Comparison of ENCODE assay signal across 7 mouse cellular contexts in the genomic region with DNA sequence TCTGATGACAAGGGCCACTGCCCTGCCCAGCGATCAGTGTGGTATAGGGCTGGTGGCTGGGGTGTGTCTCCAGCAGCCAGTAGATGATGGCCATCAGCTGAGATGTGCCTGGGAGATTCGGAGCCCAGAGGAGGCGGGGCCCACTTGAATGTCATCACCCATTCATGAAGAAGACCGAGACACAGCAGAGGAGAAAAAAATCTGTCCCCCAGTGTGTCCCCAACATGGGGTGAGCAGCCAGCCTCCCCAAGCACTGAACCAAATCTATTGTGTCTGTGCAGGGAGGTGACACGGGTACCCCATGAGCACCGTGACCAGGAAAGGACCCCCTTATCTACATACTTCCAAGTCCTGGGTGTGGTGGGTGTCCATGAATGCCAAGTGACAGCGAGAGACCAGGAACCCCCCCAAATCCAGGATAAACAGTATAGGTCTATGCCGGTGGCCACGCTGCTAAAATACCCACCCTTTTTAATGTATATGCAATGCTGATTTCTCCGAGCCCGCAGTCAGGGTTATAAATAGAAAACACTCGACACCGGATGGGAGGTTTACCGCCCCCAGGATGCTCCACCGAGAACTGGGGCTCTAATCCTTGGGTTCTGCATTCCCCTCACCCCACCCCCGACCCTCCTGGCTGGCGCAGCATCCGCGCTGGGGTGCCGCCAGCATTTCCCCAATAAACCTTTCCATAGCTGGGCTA. TPM values are rescaled to one million over a fixed set of nuclear protein-coding genes. Genes with fewer than 3 reads are reported as not detected.
DNase-seq lines count a peak whose midpoint lies in the region; ATAC-seq lines count a peak whose summit lies in the region.

No protein-coding gene starts in this region.

- DNase-seq in right cerebral cortex, adult 18-20 months, result peak; percentile 54
- no peak for DNase-seq in right cerebral cortex, postnatal 4 days
- DNase-seq in embryonic facial prominence, embryonic 11.5 days (ENCODE audit: low spot score), result no peak
- DNase-seq in induced T-regulatory cell, adult 2 months (ENCODE audit: low read depth), result peak; percentile 71
- DNase-seq in spleen, adult 18-20 months, result no peak
- DNase-seq in embryo, embryonic 10.5 days (ENCODE audit: low spot score), result no peak

- H3K27ac ChIP-seq in embryonic facial prominence, embryonic 11.5 days (replicated peaks; ENCODE audit: low read depth, low read length), result no peak overlapping the region
- H3K27ac ChIP-seq in stomach, embryonic 15.5 days, result no peak overlapping the region

- peak overlapping the region; percentile 41 for H3K9ac ChIP-seq in embryonic facial prominence, embryonic 11.5 days (replicated peaks; ENCODE audit: low read length)
- no peak overlapping the region for H3K9ac ChIP-seq in stomach, embryonic 15.5 days

- 15% methylated on average over 20 of the region's 20 CpGs for WGBS in embryonic facial prominence, embryonic 11.5 days
- 13% methylated on average over 20 of the region's 20 CpGs for WGBS in stomach, embryonic 15.5 days

- H3K4me1 ChIP-seq in embryonic facial prominence, embryonic 11.5 days (ENCODE audit: control insufficient read depth, insufficient read depth, low read length), result peaks cover 3% of the 10 kb centered on the region
- peaks cover 10% of the 10 kb centered on the region for H3K4me1 ChIP-seq in stomach, embryonic 15.5 days

- no peaks in the 10 kb centered on the region for H3K9me3 ChIP-seq in embryonic facial prominence, embryonic 11.5 days (replicated peaks; ENCODE audit: control insufficient read depth, low read length)
- H3K9me3 ChIP-seq in stomach, embryonic 15.5 days, result no peaks in the 10 kb centered on the region

- peak overlapping the region; percentile 25 for H3K4me3 ChIP-seq in embryonic facial prominence, embryonic 11.5 days (ENCODE audit: low read depth, low read length)
- H3K4me3 ChIP-seq in stomach, embryonic 15.5 days (replicated peaks), result 0 out of 2 replicates have a peak overlapping the region, but pooled peaks have one; percentile 11

- H3K27me3 ChIP-seq in embryonic facial prominence, embryonic 11.5 days (ENCODE audit: control insufficient read depth, insufficient read depth, low read length), result peaks cover 21% of the 10 kb centered on the region
- H3K27me3 ChIP-seq in stomach, embryonic 15.5 days (replicated peaks), result peaks cover 31% of the 10 kb centered on the region

- ATAC-seq in embryonic facial prominence, embryonic 11.5 days (replicated peaks; ENCODE audit: insufficient number of reproducible peaks, low FRiP score, low TSS enrichment, low read depth), result no peak
- ATAC-seq in stomach, embryonic 15.5 days (ENCODE audit: insufficient read depth, low FRiP score, low read depth), result no peak

- H3K4me2 ChIP-seq in embryonic facial prominence, embryonic 11.5 days (ENCODE audit: low read depth, low read length), result peak overlapping the region; percentile 40
- H3K4me2 ChIP-seq in stomach, embryonic 15.5 days, result 0 out of 2 replicates have a peak overlapping the region, but pooled peaks have one; percentile 2

- H3K36me3 ChIP-seq in embryonic facial prominence, embryonic 11.5 days (replicated peaks; ENCODE audit: control insufficient read depth, insufficient read depth, low read depth, low read length), result no peaks in the 10 kb centered on the region
- H3K36me3 ChIP-seq in stomach, embryonic 15.5 days, result no peaks in the 10 kb centered on the region

RNA-seq across cellular contexts. Expression of a gene that starts 0.7 kb away (rescaled TPM):
- polyA plus RNA-seq in embryonic facial prominence, embryonic 11.5 days (2014; fragmentation: Nextera tagmentation; extraction: Ambion mirVana), result 4.1 and 5.3 TPM in 2 replicates
- 1.6 and 1.9 TPM in 2 replicates for polyA plus RNA-seq in stomach, embryonic 15.5 days (2015; fragmentation: Nextera tagmentation; extraction: Ambion mirVana)

RNA-seq across cellular contexts. Expression of a gene that starts 3.1 kb away (rescaled TPM):
- 2.5 and 2.8 TPM in 2 replicates for polyA plus RNA-seq in embryonic facial prominence, embryonic 11.5 days (2014; fragmentation: Nextera tagmentation; extraction: Ambion mirVana)
- 8.8 and 10.4 TPM in 2 replicates for polyA plus RNA-seq in stomach, embryonic 15.5 days (2015; fragmentation: Nextera tagmentation; extraction: Ambion mirVana)

RNA-seq across cellular contexts. Expression of a gene that starts 22.8 kb away (rescaled TPM):
- polyA plus RNA-seq in embryonic facial prominence, embryonic 11.5 days (2014; fragmentation: Nextera tagmentation; extraction: Ambion mirVana), result 2.6 and 4.0 TPM in 2 replicates
- polyA plus RNA-seq in stomach, embryonic 15.5 days (2015; fragmentation: Nextera tagmentation; extraction: Ambion mirVana), result 3.4 and 3.8 TPM in 2 replicates

RNA-seq across cellular contexts. Expression of a gene that starts 28.0 kb away (rescaled TPM):
- not detected in 2 replicates for polyA plus RNA-seq in embryonic facial prominence, embryonic 11.5 days (2014; fragmentation: Nextera tagmentation; extraction: Ambion mirVana)
- 0.18 and 0.26 TPM in 2 replicates for polyA plus RNA-seq in stomach, embryonic 15.5 days (2015; fragmentation: Nextera tagmentation; extraction: Ambion mirVana)

RNA-seq across cellular contexts. Expression of a gene that starts 36.8 kb away (rescaled TPM):
- polyA plus RNA-seq in embryonic facial prominence, embryonic 11.5 days (2014; fragmentation: Nextera tagmentation; extraction: Ambion mirVana), result 203 and 205 TPM in 2 replicates
- polyA plus RNA-seq in stomach, embryonic 15.5 days (2015; fragmentation: Nextera tagmentation; extraction: Ambion mirVana), result 217 and 233 TPM in 2 replicates

Comparison
In these comparisons a context has a peak if more than half of its experiments do, and no peak if none do; other contexts are left out.
1. DNase-seq: peak in right cerebral cortex, adult 18-20 months (single experiment) and induced T-regulatory cell, adult 2 months (single experiment); none in right cerebral cortex, postnatal 4 days (single experiment), embryonic facial prominence, embryonic 11.5 days (single experiment), spleen, adult 18-20 months (0 of 2) and embryo, embryonic 10.5 days (single experiment).